Mouse (Mus musculus): Measurements from ENCODE around the gene Gm21962. TPM values are rescaled to one million over a fixed set of nuclear protein-coding genes. Genes with fewer than 3 reads are reported as not detected.
"Not testable (repeated sequence)": the region's sequence is repeated elsewhere in the genome, so short reads cannot be mapped to it uniquely, and the experiment has no call there.

The Gm21962 gene
- not detected for polyA plus RNA-seq (2012; fragmentation: generic; extraction: Trizol)
- long read RNA-seq, experiment 1: 0 reads
- long read RNA-seq, experiment 2: 0 reads

DNA sequence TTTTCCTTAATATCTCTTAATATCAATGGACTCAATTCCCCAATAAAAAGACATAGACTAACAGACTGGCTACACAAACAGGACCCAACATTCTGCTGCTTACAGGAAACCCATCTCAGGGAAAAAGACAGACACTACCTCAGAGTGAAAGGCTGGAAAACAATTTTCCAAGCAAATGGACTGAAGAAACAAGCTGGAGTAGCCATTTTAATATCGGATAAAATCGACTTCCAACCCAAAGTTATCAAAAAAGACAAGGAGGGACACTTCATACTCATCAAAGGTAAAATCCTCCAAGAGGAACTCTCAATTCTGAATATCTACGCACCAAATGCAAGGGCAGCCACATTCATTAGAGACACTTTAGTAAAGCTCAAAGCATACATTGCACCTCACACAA, at the start of gene Gm21962:
Gm21962 (plus strand) TSS at position 301 of the 400 bp plus-strand sequence.
- H3K79me3 ChIP-seq (ENCODE audit: low read depth); H3K27me3 ChIP-seq (ENCODE audit: control insufficient read depth, insufficient read depth, insufficient read length); H3K36me3 ChIP-seq (ENCODE audit: control insufficient read depth, insufficient read depth); H3ac ChIP-seq (ENCODE audit: control insufficient read depth, insufficient read length, low read depth); H3K79me2 ChIP-seq (ENCODE audit: control insufficient read depth, insufficient read depth); H3K4me3 ChIP-seq (ENCODE audit: insufficient read depth, poor library complexity, severe bottlenecking): not testable (repeated sequence)

DNA sequence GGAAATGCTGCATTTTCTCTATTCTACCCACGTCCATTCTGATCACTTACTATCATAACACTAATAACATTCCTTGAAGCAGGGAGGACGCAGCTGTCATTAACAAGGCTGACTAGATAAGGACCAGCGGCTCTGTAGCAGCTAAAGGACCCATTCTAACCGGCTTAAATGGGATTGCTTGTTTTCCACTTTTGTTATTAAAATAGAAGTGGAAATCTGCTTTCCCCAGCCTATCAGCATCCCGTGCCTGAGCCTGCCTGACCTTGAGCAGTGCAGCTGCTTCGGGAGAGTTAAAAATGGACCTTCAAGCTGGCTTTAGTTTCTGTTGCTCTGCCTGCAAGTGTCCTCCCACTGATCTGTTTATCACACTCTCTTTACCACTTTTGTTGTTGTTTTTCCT, 49.2 kb upstream of the Gm21962 start:
- H3K79me3 ChIP-seq (ENCODE audit: low read depth): no peaks in the 10 kb centered on the region
- TF ChIP-seq MYOD1 (IDR thresholded peaks at IDR 0.05; ENCODE audit: control insufficient read depth, insufficient read length, low read depth): no peak
- TF ChIP-seq CEBPB (IDR thresholded peaks at IDR 0.05; ENCODE audit: low read depth): no peak
- no peak for TF ChIP-seq MAX (IDR thresholded peaks at IDR 0.05)
- no peak for TF ChIP-seq CTCF (IDR thresholded peaks at IDR 0.05; ENCODE audit: control insufficient read depth, insufficient read depth, insufficient read length)
- no peak for TF ChIP-seq FOSL1 (IDR thresholded peaks at IDR 0.05; ENCODE audit: insufficient read depth, low read length, poor library complexity, severe bottlenecking)
- TF ChIP-seq MYOG (IDR thresholded peaks at IDR 0.05; ENCODE audit: control insufficient read depth, extremely low read depth, insufficient read length): no peak
- TF ChIP-seq USF1 (IDR thresholded peaks at IDR 0.05; ENCODE audit: low read depth): no peak
- H3K36me3 ChIP-seq (ENCODE audit: control insufficient read depth, insufficient read depth): no peaks in the 10 kb centered on the region
- no peaks in the 10 kb centered on the region for H3K79me2 ChIP-seq (ENCODE audit: control insufficient read depth, insufficient read depth)
- H3K4me3 ChIP-seq (ENCODE audit: insufficient read depth, poor library complexity, severe bottlenecking): no peak overlapping the region
- H3K27me3 ChIP-seq (ENCODE audit: control insufficient read depth, insufficient read depth, insufficient read length): no peaks in the 10 kb centered on the region
- H3ac ChIP-seq (ENCODE audit: control insufficient read depth, insufficient read length, low read depth): no peak overlapping the region

GRCm38 (mm10) chr3:137622895-137623580, 48.3 kb upstream of the Gm21962 start:
- Histone ChIP-seq H3ac (ENCODE audit: control insufficient read depth, insufficient read length, low read depth) (no peak overlapping the region), H3K79me2 (ENCODE audit: control insufficient read depth, insufficient read depth) (no peaks in the 10 kb centered on the region), H3K4me3 (ENCODE audit: insufficient read depth, poor library complexity, severe bottlenecking) (no peak overlapping the region), H3K36me3 (ENCODE audit: control insufficient read depth, insufficient read depth) (no peaks in the 10 kb centered on the region), H3K27me3 (ENCODE audit: control insufficient read depth, insufficient read depth, insufficient read length) (no peaks in the 10 kb centered on the region), H3K79me3 (ENCODE audit: low read depth) (no peaks in the 10 kb centered on the region)
- TF ChIP-seq MAX (IDR thresholded peaks at IDR 0.05) (no peak), CEBPB (IDR thresholded peaks at IDR 0.05; ENCODE audit: low read depth) (no peak), FOSL1 (IDR thresholded peaks at IDR 0.05; ENCODE audit: insufficient read depth, low read length, poor library complexity, severe bottlenecking) (no peak), CTCF (IDR thresholded peaks at IDR 0.05; ENCODE audit: control insufficient read depth, insufficient read depth, insufficient read length) (no peak), MYOG (IDR thresholded peaks at IDR 0.05; ENCODE audit: control insufficient read depth, extremely low read depth, insufficient read length) (no peak)

GRCm38 (mm10) chr3:137623581-137624362, 47.6 kb upstream of the Gm21962 start:
- no peaks in the 10 kb centered on the region for H3K79me2 ChIP-seq (ENCODE audit: control insufficient read depth, insufficient read depth)
- no peaks in the 10 kb centered on the region for H3K36me3 ChIP-seq (ENCODE audit: control insufficient read depth, insufficient read depth)
- H3K79me3 ChIP-seq (ENCODE audit: low read depth): no peaks in the 10 kb centered on the region
- TF ChIP-seq CEBPB (IDR thresholded peaks at IDR 0.05; ENCODE audit: low read depth) (no peak), MYOG (IDR thresholded peaks at IDR 0.05; ENCODE audit: control insufficient read depth, extremely low read depth, insufficient read length) (no peak), MAX (IDR thresholded peaks at IDR 0.05) (no peak), CTCF (IDR thresholded peaks at IDR 0.05; ENCODE audit: control insufficient read depth, insufficient read depth, insufficient read length) (no peak), MYOD1 (IDR thresholded peaks at IDR 0.05; ENCODE audit: control insufficient read depth, insufficient read length, low read depth) (no peak), USF1 (IDR thresholded peaks at IDR 0.05; ENCODE audit: low read depth) (no peak), FOSL1 (IDR thresholded peaks at IDR 0.05; ENCODE audit: insufficient read depth, low read length, poor library complexity, severe bottlenecking) (no peak)
- no peak overlapping the region for H3ac ChIP-seq (ENCODE audit: control insufficient read depth, insufficient read length, low read depth)
- H3K4me3 ChIP-seq (ENCODE audit: insufficient read depth, poor library complexity, severe bottlenecking): no peak overlapping the region
- no peaks in the 10 kb centered on the region for H3K27me3 ChIP-seq (ENCODE audit: control insufficient read depth, insufficient read depth, insufficient read length)

- Histone ChIP-seq H3K27me3 (ENCODE audit: control insufficient read depth, insufficient read depth, insufficient read length) (no peaks in the 10 kb centered on the region), H3K79me3 (ENCODE audit: low read depth) (no peaks in the 10 kb centered on the region), H3K79me2 (ENCODE audit: control insufficient read depth, insufficient read depth) (no peaks in the 10 kb centered on the region), H3K36me3 (ENCODE audit: control insufficient read depth, insufficient read depth) (no peaks in the 10 kb centered on the region), H3ac (ENCODE audit: control insufficient read depth, insufficient read length, low read depth) (no peak overlapping the region), H3K4me3 (ENCODE audit: insufficient read depth, poor library complexity, severe bottlenecking) (no peak overlapping the region)
- TF ChIP-seq MAX (IDR thresholded peaks at IDR 0.05) (no peak), FOSL1 (IDR thresholded peaks at IDR 0.05; ENCODE audit: insufficient read depth, low read length, poor library complexity, severe bottlenecking) (no peak), MYOG (IDR thresholded peaks at IDR 0.05; ENCODE audit: control insufficient read depth, extremely low read depth, insufficient read length) (no peak), CEBPB (IDR thresholded peaks at IDR 0.05; ENCODE audit: low read depth) (no peak), CTCF (IDR thresholded peaks at IDR 0.05; ENCODE audit: control insufficient read depth, insufficient read depth, insufficient read length) (no peak), USF1 (IDR thresholded peaks at IDR 0.05; ENCODE audit: low read depth) (no peak), MYOD1 (IDR thresholded peaks at IDR 0.05; ENCODE audit: control insufficient read depth, insufficient read length, low read depth) (no peak)
Observed at GRCm38 (mm10) chr3:137625054-137625453, 46.3 kb upstream of the Gm21962 start.
